Mouse (Mus musculus): ENCODE results near the gene Stard10. TPM values are rescaled to one million over a fixed set of nuclear protein-coding genes. Genes with fewer than 3 reads are reported as not detected.

Stard10 gene
- polyA plus RNA-seq, 1 experiment, result 95.5 TPM

GRCm38 (mm10) chr7:101373082-101373481 is 56.2 kb downstream of the Stard10 start:
- no peak for TF ChIP-seq POLR2A (IDR thresholded peaks at IDR 0.05; ENCODE audit: extremely low read depth, insufficient read depth, low read length)
- no peak for TF ChIP-seq CTCF (IDR thresholded peaks at IDR 0.05; ENCODE audit: extremely low read depth, insufficient read depth, low read length)
- Histone ChIP-seq H3K27ac (ENCODE audit: insufficient read depth, low read length) (no peak overlapping the region), H3K4me3 (ENCODE audit: insufficient read depth, low read length) (no peak overlapping the region), H3K4me1 (ENCODE audit: control insufficient read depth, insufficient read depth, low read length) (no peaks in the 10 kb centered on the region)

GRCm38 (mm10) chr7:101374155-101374554 is 57.3 kb downstream of the Stard10 start:
- no peak overlapping the region for H3K27ac ChIP-seq (ENCODE audit: insufficient read depth, low read length)
- H3K4me3 ChIP-seq (ENCODE audit: insufficient read depth, low read length), result no peak overlapping the region
- no peak for TF ChIP-seq POLR2A (IDR thresholded peaks at IDR 0.05; ENCODE audit: extremely low read depth, insufficient read depth, low read length)
- peak; percentile 12; the same call in 1 of the 2 replicates for TF ChIP-seq CTCF (IDR thresholded peaks at IDR 0.05; ENCODE audit: extremely low read depth, insufficient read depth, low read length)
- H3K4me1 ChIP-seq (ENCODE audit: control insufficient read depth, insufficient read depth, low read length), result no peaks in the 10 kb centered on the region

- H3K4me1 ChIP-seq (ENCODE audit: control insufficient read depth, insufficient read depth, low read length), result no peaks in the 10 kb centered on the region
- TF ChIP-seq CTCF (IDR thresholded peaks at IDR 0.05; ENCODE audit: extremely low read depth, insufficient read depth, low read length) (no peak), POLR2A (IDR thresholded peaks at IDR 0.05; ENCODE audit: extremely low read depth, insufficient read depth, low read length) (no peak)
- H3K4me3 ChIP-seq (ENCODE audit: insufficient read depth, low read length), result no peak overlapping the region
- H3K27ac ChIP-seq (ENCODE audit: insufficient read depth, low read length), result no peak overlapping the region
These were observed 59.9 kb downstream of the Stard10 start for GRCm38 (mm10) chr7:101376701-101377340.

GRCm38 (mm10) chr7:101377741-101378262 is 60.9 kb downstream of the Stard10 start:
- no peak overlapping the region for H3K27ac ChIP-seq (ENCODE audit: insufficient read depth, low read length)
- H3K4me1 ChIP-seq (ENCODE audit: control insufficient read depth, insufficient read depth, low read length), result no peaks in the 10 kb centered on the region
- no peak for TF ChIP-seq CTCF (IDR thresholded peaks at IDR 0.05; ENCODE audit: extremely low read depth, insufficient read depth, low read length)
- TF ChIP-seq POLR2A (IDR thresholded peaks at IDR 0.05; ENCODE audit: extremely low read depth, insufficient read depth, low read length), result no peak
- no peak overlapping the region for H3K4me3 ChIP-seq (ENCODE audit: insufficient read depth, low read length)

- no peaks in the 10 kb centered on the region for H3K4me1 ChIP-seq (ENCODE audit: control insufficient read depth, insufficient read depth, low read length)
- H3K27ac ChIP-seq (ENCODE audit: insufficient read depth, low read length), result no peak overlapping the region
- TF ChIP-seq CTCF (IDR thresholded peaks at IDR 0.05; ENCODE audit: extremely low read depth, insufficient read depth, low read length) (no peak), POLR2A (IDR thresholded peaks at IDR 0.05; ENCODE audit: extremely low read depth, insufficient read depth, low read length) (no peak)
- H3K4me3 ChIP-seq (ENCODE audit: insufficient read depth, low read length), result no peak overlapping the region; the same call in 1 of the 2 replicates
These were observed 61.4 kb downstream of the Stard10 start for GRCm38 (mm10) chr7:101378285-101378684.

GRCm38 (mm10) chr7:101378796-101379465 is 62.0 kb downstream of the Stard10 start:
- no peak overlapping the region for H3K27ac ChIP-seq (ENCODE audit: insufficient read depth, low read length)
- no peaks in the 10 kb centered on the region for H3K4me1 ChIP-seq (ENCODE audit: control insufficient read depth, insufficient read depth, low read length)
- no peak overlapping the region for H3K4me3 ChIP-seq (ENCODE audit: insufficient read depth, low read length)
- TF ChIP-seq CTCF (IDR thresholded peaks at IDR 0.05; ENCODE audit: extremely low read depth, insufficient read depth, low read length), result no peak
- TF ChIP-seq POLR2A (IDR thresholded peaks at IDR 0.05; ENCODE audit: extremely low read depth, insufficient read depth, low read length), result no peak

- Histone ChIP-seq H3K4me1 (ENCODE audit: control insufficient read depth, insufficient read depth, low read length) (no peaks in the 10 kb centered on the region), H3K4me3 (ENCODE audit: insufficient read depth, low read length) (no peak overlapping the region), H3K27ac (ENCODE audit: insufficient read depth, low read length) (no peak overlapping the region)
- TF ChIP-seq POLR2A (IDR thresholded peaks at IDR 0.05; ENCODE audit: extremely low read depth, insufficient read depth, low read length), result no peak
- no peak for TF ChIP-seq CTCF (IDR thresholded peaks at IDR 0.05; ENCODE audit: extremely low read depth, insufficient read depth, low read length)
These were observed 62.8 kb downstream of the Stard10 start for GRCm38 (mm10) chr7:101379732-101380131.

- Histone ChIP-seq H3K4me3 (ENCODE audit: insufficient read depth, low read length) (no peak overlapping the region), H3K27ac (ENCODE audit: insufficient read depth, low read length) (no peak overlapping the region), H3K4me1 (ENCODE audit: control insufficient read depth, insufficient read depth, low read length) (no peaks in the 10 kb centered on the region)
- no peak for TF ChIP-seq CTCF (IDR thresholded peaks at IDR 0.05; ENCODE audit: extremely low read depth, insufficient read depth, low read length)
- TF ChIP-seq POLR2A (IDR thresholded peaks at IDR 0.05; ENCODE audit: extremely low read depth, insufficient read depth, low read length), result no peak
These were observed 64.6 kb downstream of the Stard10 start for GRCm38 (mm10) chr7:101381512-101381911.

GRCm38 (mm10) chr7:101382378-101382777 is 65.5 kb downstream of the Stard10 start:
- TF ChIP-seq POLR2A (IDR thresholded peaks at IDR 0.05; ENCODE audit: extremely low read depth, insufficient read depth, low read length), result no peak
- TF ChIP-seq CTCF (IDR thresholded peaks at IDR 0.05; ENCODE audit: extremely low read depth, insufficient read depth, low read length), result no peak
- H3K27ac ChIP-seq (ENCODE audit: insufficient read depth, low read length), result no peak overlapping the region
- H3K4me1 ChIP-seq (ENCODE audit: control insufficient read depth, insufficient read depth, low read length), result no peaks in the 10 kb centered on the region
- H3K4me3 ChIP-seq (ENCODE audit: insufficient read depth, low read length), result no peak overlapping the region

GRCm38 (mm10) chr7:101383756-101384155 is 66.9 kb downstream of the Stard10 start:
- no peak for TF ChIP-seq POLR2A (IDR thresholded peaks at IDR 0.05; ENCODE audit: extremely low read depth, insufficient read depth, low read length)
- TF ChIP-seq CTCF (IDR thresholded peaks at IDR 0.05; ENCODE audit: extremely low read depth, insufficient read depth, low read length), result no peak
- H3K4me3 ChIP-seq (ENCODE audit: insufficient read depth, low read length), result no peak overlapping the region
- no peaks in the 10 kb centered on the region for H3K4me1 ChIP-seq (ENCODE audit: control insufficient read depth, insufficient read depth, low read length)
- H3K27ac ChIP-seq (ENCODE audit: insufficient read depth, low read length), result no peak overlapping the region

Data from cortical plate, adult 2 months (tissue).